Mouse (Mus musculus) heart, adult 2 months (tissue): ENCODE data around the gene Igf2r. TPM values are rescaled to one million over a fixed set of nuclear protein-coding genes. Genes with fewer than 3 reads are reported as not detected.

Experiments
- DNase-seq, 2 experiments: peaks; one replicate each; pipeline ENCODE4 v3.0.0; 2021
- H3K27ac ChIP-seq: fragments of 200-600 bp; 2 replicates; pipeline ENCODE4 v1.8.1; 2022
- H3K27me3 ChIP-seq: fragments of 200-500 bp; 2 replicates; pipeline ENCODE4 v1.6.1; 2012; ENCODE audit warnings: mild to moderate bottlenecking, low read length, inconsistent platforms, mixed read lengths; ENCODE audit not compliant: control insufficient read depth, insufficient read depth
- H3K36me3 ChIP-seq: fragments of 200-500 bp; 2 replicates; pipeline ENCODE4 v1.6.1; 2012; ENCODE audit warnings: low read length, inconsistent platforms; ENCODE audit not compliant: control insufficient read depth, insufficient read depth
- H3K4me1 ChIP-seq: fragments of 200-500 bp; 2 replicates; pipeline ENCODE4 v1.6.1; 2011; ENCODE audit warnings: low read length; ENCODE audit not compliant: control insufficient read depth, insufficient read depth
- H3K4me3 ChIP-seq: fragments of 200-600 bp; 2 replicates; pipeline ENCODE4 v1.8.1; 2022
- H3K79me2 ChIP-seq: fragments of 200-500 bp; replicated peaks from 2 replicates; pipeline ENCODE4 v1.6.1; 2012; ENCODE audit warnings: mild to moderate bottlenecking, inconsistent platforms, low read length, moderate library complexity, mixed read lengths; ENCODE audit not compliant: control insufficient read depth, insufficient read depth
- H3K9ac ChIP-seq: fragments of 200-500 bp; 2 replicates; pipeline ENCODE4 v1.6.1; 2012; ENCODE audit warnings: low read depth, mild to moderate bottlenecking, control low read depth, inconsistent platforms, low read length, mixed read lengths
- CTCF ChIP-seq: fragments of 200-600 bp; IDR thresholded peaks from 2 replicates; pipeline ENCODE4 v1.8.1; 2022; ENCODE audit warnings: antibody characterized with exemption, mild to moderate bottlenecking, moderate library complexity
- EP300 ChIP-seq: fragments of 200-500 bp; IDR thresholded peaks from 2 replicates; pipeline ENCODE4 v1.6.1; 2011; ENCODE audit warnings: low read depth, low read length, control low read depth; ENCODE audit not compliant: insufficient read depth
- POLR2A ChIP-seq: fragments of 200-500 bp; IDR thresholded peaks from 2 replicates; pipeline ENCODE4 v1.6.1; 2011; ENCODE audit warnings: mild to moderate bottlenecking, low read depth, low read length, control low read depth; ENCODE audit not compliant: insufficient read depth
- WGBS: fragments of 180-500 bp; shearing (Covaris S2); methylation state at CpG from one replicate; pipeline ENCODE4 v1.1.7; 2018; 5-methylcytosine and 5-hydroxymethylcytosine counted together
- intact Hi-C: fragments of 180-260 bp; cut with DNase I; formaldehyde crosslinking; loops from one replicate; pipeline ENCODE4 v1.15.1; 2025
- polyA plus RNA-seq: library from polyadenylated mRNA; depleted of rRNA; stranded (reverse); fragments of >200 nt; gene quantifications from 2 replicates; pipeline ENCODE4 v1.2.3, GENCODE M21; 2012
- total RNA-seq, 2 experiments: library from RNA; stranded (reverse); gene quantifications; 2 replicates each; pipeline ENCODE4 v1.2.3; 2021

The Igf2r gene
- total and polyA plus RNA-seq, 3 experiments = 34.0 to 116 (median 98.9) TPM

DNA sequence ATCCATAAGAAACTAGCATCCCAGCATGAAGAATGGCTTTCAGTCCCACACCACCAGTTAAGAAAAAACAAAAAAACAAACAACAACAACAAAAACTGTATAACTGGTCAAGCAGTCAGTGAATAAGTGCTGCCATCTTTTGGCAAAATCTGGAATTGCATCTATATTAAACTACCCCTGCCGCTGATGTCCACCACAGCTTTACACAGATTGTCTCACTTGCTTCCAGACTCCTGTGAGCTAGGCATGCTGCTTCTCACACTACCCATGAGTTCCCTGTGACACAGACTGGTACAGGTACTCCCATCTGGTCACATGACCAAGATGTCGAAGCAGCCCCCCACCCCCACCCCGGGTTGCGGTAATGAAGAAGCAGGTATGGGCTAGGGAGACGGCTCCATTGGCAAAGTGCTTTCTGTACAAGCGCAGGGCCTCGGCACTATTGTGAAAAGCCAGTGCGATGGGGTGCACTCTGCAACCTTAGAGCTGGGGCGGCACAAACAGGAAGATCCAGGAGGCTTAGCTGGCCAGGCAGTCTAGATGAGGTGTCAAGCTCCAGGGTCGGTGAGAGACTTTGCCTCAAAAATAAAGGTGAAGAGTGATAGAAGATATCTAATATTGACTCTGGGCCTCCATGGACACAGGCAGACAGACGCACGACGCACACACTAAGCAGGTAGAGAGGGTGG is 108.7 kb downstream of the Igf2r start:
- no peaks in the 10 kb centered on the region for H3K4me1 ChIP-seq
- 67% methylated on average over 13 of the region's 13 CpGs for WGBS
- TF ChIP-seq POLR2A = no peak
- TF ChIP-seq CTCF = peak; percentile 90
- H3K36me3 ChIP-seq = no peaks in the 10 kb centered on the region
- no peak for DNase-seq
- no peak overlapping the region for H3K9ac ChIP-seq
- intact Hi-C loops = loop anchor here (1.0 to 5.0 kb wide), 3 partner anchors 126 to 244 kb away; no protein-coding TSS in a partner anchor
- no peaks in the 10 kb centered on the region for H3K79me2 ChIP-seq
- H3K4me3 ChIP-seq = no peak overlapping the region
- H3K27ac ChIP-seq = no peak overlapping the region
- no peaks in the 10 kb centered on the region for H3K27me3 ChIP-seq

DNA sequence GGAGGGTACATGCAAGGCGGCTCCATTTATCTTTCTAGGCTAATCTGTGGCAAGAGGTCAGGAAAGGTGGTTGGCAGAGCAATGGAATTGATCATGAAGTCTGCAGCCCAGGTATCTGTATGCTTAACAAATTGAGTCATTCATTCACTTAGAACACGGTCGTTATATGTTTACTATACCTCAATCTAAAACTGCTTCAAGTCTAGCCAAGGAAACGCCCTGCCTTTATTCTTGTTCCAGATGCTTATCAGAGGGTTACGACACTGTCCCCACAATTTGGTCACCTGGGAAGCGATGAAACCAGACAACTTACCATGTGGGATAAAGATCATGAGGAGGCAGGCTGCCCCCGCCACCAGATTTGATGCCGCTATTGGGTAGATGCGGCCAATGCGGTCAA is 110.2 kb downstream of the Igf2r start:
- DNase-seq = no peak
- Histone ChIP-seq H3K27ac (no peak overlapping the region), H3K79me2 (no peaks in the 10 kb centered on the region), H3K9ac (no peak overlapping the region), H3K36me3 (no peaks in the 10 kb centered on the region), H3K4me1 (no peaks in the 10 kb centered on the region), H3K4me3 (no peak overlapping the region), H3K27me3 (no peaks in the 10 kb centered on the region)
- 88% methylated on average over 10 of the region's 10 CpGs for WGBS
- no peak for TF ChIP-seq POLR2A
- TF ChIP-seq CTCF = no peak
- no peak for TF ChIP-seq EP300
- intact Hi-C loops = loop anchor here (5.0 kb wide), 1 partner anchor 97 kb away; no protein-coding TSS in a partner anchor

DNA sequence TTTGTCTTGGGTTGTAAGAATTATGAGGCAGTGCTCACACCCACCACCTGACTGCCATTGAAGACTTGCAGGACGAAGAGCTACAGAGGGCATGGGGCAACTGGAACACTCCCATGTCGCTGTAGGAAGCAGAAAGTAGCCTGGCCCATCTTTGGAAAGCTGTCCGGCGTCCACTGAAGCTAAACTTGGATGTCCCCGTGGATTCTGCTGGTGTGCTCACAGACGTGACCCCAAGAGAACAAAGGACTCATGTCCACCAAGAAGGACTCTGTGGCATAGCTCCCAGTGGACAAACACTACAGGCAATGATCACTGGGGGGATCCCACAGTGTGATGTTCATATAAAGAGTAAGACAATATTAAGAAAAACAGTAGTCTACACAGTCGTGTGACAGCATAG is 110.7 kb downstream of the Igf2r start:
- Histone ChIP-seq H3K79me2 (no peaks in the 10 kb centered on the region), H3K27ac (no peak overlapping the region), H3K9ac (no peak overlapping the region), H3K4me3 (no peak overlapping the region), H3K4me1 (no peaks in the 10 kb centered on the region), H3K36me3 (no peaks in the 10 kb centered on the region), H3K27me3 (no peaks in the 10 kb centered on the region)
- DNase-seq = no peak
- WGBS = 81% methylated on average over 7 of the region's 7 CpGs
- intact Hi-C loops = loop anchor here (5.0 kb wide), 1 partner anchor 96 kb away; no protein-coding TSS in a partner anchor
- TF ChIP-seq EP300 (no peak), CTCF (no peak), POLR2A (no peak)

DNA sequence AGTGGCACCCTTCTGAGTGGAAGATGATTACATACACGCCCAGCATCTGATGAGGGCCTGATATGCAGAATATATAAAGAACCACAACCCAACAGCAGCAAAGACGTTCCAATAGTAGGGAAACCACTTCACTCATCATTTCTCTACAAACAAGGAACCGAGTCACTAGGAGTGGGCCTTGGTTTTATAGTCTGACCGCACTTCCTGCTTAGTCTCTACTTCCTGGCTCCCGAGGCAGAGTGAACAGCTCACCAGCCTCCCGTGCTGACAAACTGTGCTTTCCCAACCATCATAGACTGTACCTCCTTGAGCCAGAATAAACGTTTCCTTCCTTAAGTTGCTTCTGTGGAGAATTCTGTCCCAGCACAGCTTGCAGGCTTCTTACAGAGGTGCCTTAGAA is 113.6 kb downstream of the Igf2r start:
- TF ChIP-seq EP300 = no peak
- TF ChIP-seq POLR2A = no peak
- no peak for TF ChIP-seq CTCF
- H3K9ac ChIP-seq = no peak overlapping the region
- H3K79me2 ChIP-seq = no peaks in the 10 kb centered on the region
- WGBS = 50% methylated on average over 7 of the region's 7 CpGs
- DNase-seq = no peak
- H3K36me3 ChIP-seq = no peaks in the 10 kb centered on the region
- no peak overlapping the region for H3K27ac ChIP-seq
- intact Hi-C loops = loop anchor here (5.0 kb wide), 1 partner anchor 94 kb away; no protein-coding TSS in a partner anchor
- H3K4me3 ChIP-seq = no peak overlapping the region
- H3K27me3 ChIP-seq = no peaks in the 10 kb centered on the region
- H3K4me1 ChIP-seq = peaks cover 4% of the 10 kb centered on the region

DNA sequence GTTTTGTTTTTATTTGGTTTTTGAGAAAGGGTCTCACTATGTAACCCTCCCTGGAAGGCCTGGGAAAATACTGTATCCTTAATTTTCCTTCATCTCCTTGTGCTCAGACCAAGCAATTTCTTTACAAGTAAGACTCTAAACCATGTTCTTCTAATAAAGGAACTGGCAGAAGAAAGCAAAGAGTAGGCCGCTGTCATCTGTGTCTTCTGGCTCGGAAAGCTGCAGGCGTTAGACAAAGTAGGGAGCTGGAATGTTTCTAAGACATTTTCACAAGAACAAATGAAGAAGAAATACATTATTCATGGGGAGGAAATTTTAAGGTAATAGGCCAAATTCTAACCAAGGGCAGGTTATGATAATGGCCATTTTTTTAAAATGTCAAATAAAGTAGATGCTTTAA is 115.4 kb downstream of the Igf2r start:
- 87% methylated on average over 3 of the region's 3 CpGs for whole genome bisulfite sequencing

DNA sequence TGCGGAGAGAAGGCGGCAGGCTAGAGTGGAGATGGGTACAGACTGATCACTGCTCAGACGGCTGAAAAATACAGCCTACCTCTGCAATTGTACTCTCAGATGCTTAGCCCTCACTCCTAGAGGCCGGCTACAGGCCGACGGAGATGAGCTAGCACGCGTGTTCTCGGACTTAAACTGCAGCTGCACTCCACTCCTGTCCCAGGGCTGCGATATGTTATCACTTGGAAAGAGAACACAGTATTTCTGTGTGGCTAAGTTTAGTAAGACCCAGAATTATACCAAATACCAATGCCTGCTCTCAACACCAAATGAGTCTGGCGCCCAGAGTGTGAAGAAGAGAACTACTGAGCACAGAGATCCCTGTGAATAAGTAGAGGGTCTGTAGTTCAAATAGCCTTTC is 116.9 kb downstream of the Igf2r start:
- no peak for TF ChIP-seq POLR2A
- no peak for TF ChIP-seq EP300
- no peak for TF ChIP-seq CTCF
- H3K27me3 ChIP-seq = no peaks in the 10 kb centered on the region
- peaks cover 4% of the 10 kb centered on the region for H3K4me1 ChIP-seq
- 74% methylated on average over 11 of the region's 11 CpGs for WGBS
- no peaks in the 10 kb centered on the region for H3K79me2 ChIP-seq
- no peak overlapping the region for H3K9ac ChIP-seq
- intact Hi-C loops = no loop called here
- DNase-seq = peak in 1 of 2 experiments; percentile 28
- H3K27ac ChIP-seq = peak overlapping the region; percentile 24; the same call in 1 of the 2 replicates
- H3K4me3 ChIP-seq = no peak overlapping the region
- H3K36me3 ChIP-seq = no peaks in the 10 kb centered on the region

More for the DNA sequence above, 115.4 kb downstream of the Igf2r start:
- H3K4me3 ChIP-seq = no peak overlapping the region
- TF ChIP-seq EP300 (no peak), POLR2A (no peak)
- no peaks in the 10 kb centered on the region for H3K27me3 ChIP-seq
- intact Hi-C loops = no loop called here
- no peak for DNase-seq
- peaks cover 4% of the 10 kb centered on the region for H3K4me1 ChIP-seq
- H3K9ac ChIP-seq = no peak overlapping the region
- no peaks in the 10 kb centered on the region for H3K79me2 ChIP-seq
- no peak overlapping the region for H3K27ac ChIP-seq
- H3K36me3 ChIP-seq = no peaks in the 10 kb centered on the region
